Mouse (Mus musculus): Measurements from ENCODE around the gene Fbxo34.

GRCm38 (mm10) chr14:47533365-47534175 lies 83.3 kb downstream of the Fbxo34 start:
- TF ChIP-seq CTCF (IDR thresholded peaks at IDR 0.05; ENCODE audit: insufficient read depth, low read depth, low read length) (no peak), POLR2A (IDR thresholded peaks at IDR 0.05; ENCODE audit: insufficient read depth, low read depth, low read length) (no peak)
